Mouse (Mus musculus): ENCODE measurements around the gene Serpini1. TPM values are rescaled to one million over a fixed set of nuclear protein-coding genes. Genes with fewer than 3 reads are reported as not detected.

Serpini1 gene
- total RNA-seq (2023), result 1 to 10 TPM in 1 of 2 experiments, under 1 TPM in 1; 0.94 to 1.1 TPM

GRCm38 (mm10) chr3:75557292-75557691 is at the start of gene Serpini1:
Gene Serpini1, plus strand, starts transcription at chr3:75557547.

GRCm38 (mm10) chr3:75556695-75557291 is 554 bp upstream of the Serpini1 start, which contains the start of gene Pdcd10:
Gene Pdcd10, minus strand, starts transcription at chr3:75556856.

Other genes with a start within 250 kb of the Serpini1 start
- under 1 TPM in 1 of 2 experiments, not detected in 1; 0.42 TPM for gene Wdr49, start 75.4 kb upstream of the Serpini1 start, total RNA-seq (2023)
- gene Pdcd10, start 691 bp upstream of the Serpini1 start, total RNA-seq (2023), result 10 to 100 TPM; 56.8 to 60.3 TPM
- not detected for gene Gm29133, start 190.7 kb downstream of the Serpini1 start, total RNA-seq (2023)